Mouse (Mus musculus) midbrain, embryonic 13.5 days (tissue): ENCODE results near the gene Odf2. TPM values are rescaled to one million over a fixed set of nuclear protein-coding genes. Genes with fewer than 3 reads are reported as not detected.
A peak's percentile ranks its signal among the peaks of the same experiment; 100 is the strongest.
"Not testable (repeated sequence)": the region's sequence is repeated elsewhere in the genome, so short reads cannot be mapped to it uniquely, and the experiment has no call there.

Experiments
- ATAC-seq: fragments of 200-750 bp; cut with Nextera tagmentation; 2 replicates; pipeline ENCODE4 v1.8.0; 2017; ENCODE audit warnings: mild to moderate bottlenecking, moderate TSS enrichment, moderate library complexity
- H3K27ac ChIP-seq: fragments of 300-500 bp; sonication (generic); 2 replicates; pipeline ENCODE4 v1.5.1; 2015; ENCODE audit warnings: inconsistent platforms, mild to moderate bottlenecking, moderate library complexity
- H3K27me3 ChIP-seq: fragments of 300-500 bp; sonication (generic); 2 replicates; pipeline ENCODE4 v1.6.1; 2015; ENCODE audit warnings: mild to moderate bottlenecking, inconsistent platforms
- H3K36me3 ChIP-seq: fragments of 300-500 bp; sonication (generic); 2 replicates; pipeline ENCODE4 v1.6.1; 2015; ENCODE audit warnings: mild to moderate bottlenecking, inconsistent platforms
- H3K4me1 ChIP-seq: fragments of 300-500 bp; sonication (generic); replicated peaks from 2 replicates; pipeline ENCODE4 v1.6.1; 2015; ENCODE audit warnings: inconsistent platforms
- H3K4me2 ChIP-seq: fragments of 300-500 bp; sonication (generic); replicated peaks from 2 replicates; pipeline ENCODE4 v1.6.1; 2015; ENCODE audit warnings: moderate library complexity, mild to moderate bottlenecking, inconsistent platforms
- H3K4me3 ChIP-seq: fragments of 300-500 bp; sonication (generic); replicated peaks from 2 replicates; pipeline ENCODE4 v1.5.1; 2015; ENCODE audit warnings: mild to moderate bottlenecking, inconsistent platforms
- H3K9ac ChIP-seq: fragments of 300-500 bp; sonication (generic); replicated peaks from 2 replicates; pipeline ENCODE4 v1.6.1; 2015; ENCODE audit warnings: mild to moderate bottlenecking, inconsistent platforms
- H3K9me3 ChIP-seq: fragments of 300-500 bp; sonication (generic); 2 replicates; pipeline ENCODE4 v1.6.1; 2016; ENCODE audit warnings: mild to moderate bottlenecking, inconsistent platforms
- WGBS: fragments of 180-500 bp; shearing (Covaris S2); methylation state at CpG from one replicate; pipeline ENCODE4 v1.1.7; 2015; 5-methylcytosine and 5-hydroxymethylcytosine counted together
- polyA plus RNA-seq: library from polyadenylated mRNA; unstranded; fragments of >200 nt; fragmentation: Nextera tagmentation; extraction: Ambion mirVana; gene quantifications from 2 replicates; pipeline ENCODE4 v1.2.1, GENCODE M21; 2015

The Odf2 gene
- polyA plus RNA-seq, 1 experiment from 2014 or later = 76.0 TPM

DNA sequence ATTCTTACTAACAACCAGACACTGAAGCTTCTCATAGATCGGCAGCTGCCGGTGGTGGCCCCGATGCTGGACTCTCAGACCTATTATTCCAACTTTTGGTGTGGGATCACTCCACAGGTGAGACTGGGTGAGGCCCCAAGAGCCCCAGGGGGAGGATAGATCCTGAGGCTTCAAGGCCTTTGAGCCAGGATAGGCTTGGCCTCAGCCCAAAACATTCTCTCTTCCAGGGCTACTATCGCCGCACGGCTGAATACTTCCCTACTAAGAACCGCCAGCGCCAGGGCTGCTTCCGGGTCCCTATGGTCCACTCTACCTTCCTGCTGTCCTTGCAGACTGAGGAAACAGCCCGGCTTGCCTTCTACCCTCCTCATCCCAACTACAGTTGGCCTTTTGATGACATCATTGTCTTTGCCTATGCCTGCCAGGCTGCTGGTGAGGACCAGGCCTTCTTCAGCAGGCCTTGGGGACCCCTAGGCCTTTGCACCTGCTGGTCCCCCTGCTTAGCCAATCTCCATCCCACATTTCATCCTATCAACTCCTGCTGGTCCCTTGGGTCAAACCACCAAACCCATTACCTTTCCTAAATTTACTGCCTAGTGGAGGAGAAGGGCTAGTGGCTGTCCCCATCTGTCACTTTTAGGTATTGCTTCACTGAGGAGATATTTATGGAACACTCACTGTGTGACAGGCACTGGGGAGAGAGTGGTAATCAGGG lies 16.3 kb upstream of the Odf2 start:
- H3K4me1 ChIP-seq = peaks cover 20% of the 10 kb centered on the region
- H3K36me3 ChIP-seq = peaks cover 24% of the 10 kb centered on the region
- H3K27me3 ChIP-seq = no peaks in the 10 kb centered on the region
- no peak overlapping the region for H3K4me3 ChIP-seq
- 94% methylated on average over 10 of the region's 10 CpGs for WGBS
- no peak overlapping the region; the same call in 1 of the 2 replicates for H3K9ac ChIP-seq
- no peak for ATAC-seq
- H3K9me3 ChIP-seq = no peaks in the 10 kb centered on the region
- H3K4me2 ChIP-seq = no peak overlapping the region
- no peak overlapping the region for H3K27ac ChIP-seq

DNA sequence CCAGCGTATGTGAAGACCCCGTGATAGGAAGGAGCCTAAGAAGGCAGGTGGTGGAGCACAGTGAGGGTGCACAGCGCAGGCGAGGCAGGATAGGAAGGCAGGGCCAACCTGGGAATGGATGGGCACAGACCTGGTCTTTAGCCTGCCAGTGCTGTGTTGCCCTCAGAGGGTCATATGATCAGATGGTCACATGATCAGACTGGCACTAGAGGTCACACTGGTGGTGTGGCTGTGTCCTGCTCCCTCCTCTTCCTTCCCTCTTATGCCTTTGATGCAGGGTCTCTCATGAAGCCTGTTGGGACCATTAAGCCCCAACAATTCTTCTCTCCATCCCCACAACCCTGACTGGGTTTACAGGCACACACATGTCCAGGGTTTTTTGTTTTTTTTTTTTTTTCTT lies 15.2 kb upstream of the Odf2 start:
- Histone ChIP-seq H3K27me3 (no peaks in the 10 kb centered on the region), H3K9ac (no peak overlapping the region), H3K36me3 (peaks cover 30% of the 10 kb centered on the region), H3K4me2 (no peak overlapping the region), H3K4me3 (no peak overlapping the region), H3K4me1 (peaks cover 26% of the 10 kb centered on the region), H3K9me3 (no peaks in the 10 kb centered on the region), H3K27ac (no peak overlapping the region)
- WGBS = 93% methylated on average over 4 of the region's 4 CpGs
- ATAC-seq = no peak

DNA sequence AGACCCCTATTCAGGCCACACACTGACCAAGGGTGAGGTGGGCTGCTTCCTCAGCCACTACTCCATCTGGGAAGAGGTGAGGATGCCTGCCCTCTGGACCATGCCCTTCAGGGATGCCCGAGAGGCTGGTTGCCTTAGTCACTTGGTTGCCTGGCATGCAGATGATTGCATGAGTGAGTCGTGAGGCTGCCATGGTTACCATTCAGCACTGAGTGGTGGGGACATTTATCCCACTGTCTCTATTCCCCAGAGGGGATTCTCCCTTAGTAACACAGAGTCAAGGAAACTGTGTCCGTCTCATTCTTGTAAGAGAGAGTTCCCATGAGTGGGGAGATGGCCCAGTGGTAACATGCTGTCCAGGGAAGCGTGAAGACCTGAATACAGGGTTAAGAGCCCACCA lies 11.0 kb upstream of the Odf2 start:
- Histone ChIP-seq H3K4me3 (no peak overlapping the region), H3K9me3 (no peaks in the 10 kb centered on the region), H3K4me2 (no peak overlapping the region), H3K36me3 (peaks cover 31% of the 10 kb centered on the region), H3K27me3 (no peaks in the 10 kb centered on the region), H3K9ac (peak overlapping the region; percentile 25; the same call in 1 of the 2 replicates), H3K27ac (no peak overlapping the region), H3K4me1 (peaks cover 7% of the 10 kb centered on the region)
- peak; percentile 68; the same call in 1 of the 2 replicates for ATAC-seq
- 56% methylated on average over 4 of the region's 4 CpGs for WGBS

DNA sequence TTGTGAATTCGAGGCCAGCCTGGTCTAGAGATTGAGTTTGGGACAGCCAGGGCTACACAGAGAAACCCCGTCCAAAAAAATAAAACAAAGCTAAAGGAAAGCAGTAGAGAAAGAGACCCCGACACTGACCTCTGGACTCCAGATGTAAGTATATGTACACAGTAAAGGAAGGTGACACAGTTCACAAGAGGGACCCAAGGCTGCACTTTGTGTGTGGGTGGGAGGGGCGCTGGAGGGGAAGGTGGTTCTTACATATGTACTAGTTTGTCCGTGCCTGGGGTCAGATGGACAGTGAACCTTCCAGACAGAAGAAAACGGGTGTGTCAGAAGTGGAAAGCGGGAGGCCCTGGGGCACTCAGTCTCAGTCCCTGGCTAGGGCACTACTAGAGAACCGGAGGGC lies 9.8 kb upstream of the Odf2 start:
- no peaks in the 10 kb centered on the region for H3K9me3 ChIP-seq
- WGBS = 85% methylated on average over 8 of the region's 8 CpGs
- H3K4me2 ChIP-seq = no peak overlapping the region
- no peak for ATAC-seq
- no peak overlapping the region for H3K4me3 ChIP-seq
- no peak overlapping the region for H3K27ac ChIP-seq
- peaks cover 27% of the 10 kb centered on the region for H3K36me3 ChIP-seq
- H3K4me1 ChIP-seq = peaks cover 7% of the 10 kb centered on the region
- no peaks in the 10 kb centered on the region for H3K27me3 ChIP-seq
- H3K9ac ChIP-seq = no peak overlapping the region

DNA sequence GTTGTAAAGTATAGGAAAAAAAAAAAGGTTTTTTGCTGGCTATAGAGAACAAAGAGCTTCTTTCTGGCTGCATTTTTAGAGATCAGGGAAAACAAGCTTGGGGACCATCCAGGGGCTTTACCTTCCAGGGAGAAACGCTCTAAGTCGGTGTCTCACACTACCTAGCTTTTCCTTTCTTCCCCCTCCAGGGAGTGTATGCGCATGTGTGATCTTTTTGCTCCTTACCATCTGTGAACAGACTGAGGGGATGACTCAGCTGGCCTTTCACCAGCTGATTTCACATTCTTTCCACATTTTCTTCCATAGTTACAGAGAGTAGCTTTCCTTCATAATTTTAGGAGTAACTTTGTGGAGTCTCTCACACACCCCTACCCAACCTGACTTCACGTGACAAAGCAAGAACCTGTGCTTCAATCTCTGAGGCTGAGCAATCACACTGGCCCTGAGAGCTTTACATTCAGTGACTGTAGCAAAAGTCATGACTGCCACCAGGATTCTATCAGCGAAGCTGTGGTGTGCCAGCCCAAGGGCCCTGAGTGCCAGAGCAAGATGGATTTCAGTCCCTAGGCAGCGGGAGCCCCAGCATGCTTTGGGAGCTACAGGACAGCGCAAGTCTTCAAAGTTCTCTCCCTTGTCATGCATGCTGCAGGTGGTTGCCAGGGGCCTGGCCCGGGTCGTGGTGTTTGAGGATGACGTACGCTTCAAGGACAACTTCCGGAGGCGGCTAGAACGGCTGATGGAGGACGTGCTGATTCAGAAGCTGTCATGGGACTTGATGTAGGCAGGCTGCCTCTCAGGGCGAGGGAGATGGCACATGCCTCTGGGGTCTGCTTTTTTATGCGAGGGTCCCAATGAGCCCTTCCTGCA lies 8.8 kb upstream of the Odf2 start:
- peaks cover 27% of the 10 kb centered on the region for H3K36me3 ChIP-seq
- H3K27ac ChIP-seq = no peak overlapping the region
- H3K4me1 ChIP-seq = peaks cover 7% of the 10 kb centered on the region
- H3K9ac ChIP-seq = no peak overlapping the region
- no peaks in the 10 kb centered on the region for H3K27me3 ChIP-seq
- no peak for ATAC-seq
- WGBS = 82% methylated on average over 17 of the region's 17 CpGs
- H3K4me3 ChIP-seq = no peak overlapping the region
- no peaks in the 10 kb centered on the region for H3K9me3 ChIP-seq
- H3K4me2 ChIP-seq = no peak overlapping the region

DNA sequence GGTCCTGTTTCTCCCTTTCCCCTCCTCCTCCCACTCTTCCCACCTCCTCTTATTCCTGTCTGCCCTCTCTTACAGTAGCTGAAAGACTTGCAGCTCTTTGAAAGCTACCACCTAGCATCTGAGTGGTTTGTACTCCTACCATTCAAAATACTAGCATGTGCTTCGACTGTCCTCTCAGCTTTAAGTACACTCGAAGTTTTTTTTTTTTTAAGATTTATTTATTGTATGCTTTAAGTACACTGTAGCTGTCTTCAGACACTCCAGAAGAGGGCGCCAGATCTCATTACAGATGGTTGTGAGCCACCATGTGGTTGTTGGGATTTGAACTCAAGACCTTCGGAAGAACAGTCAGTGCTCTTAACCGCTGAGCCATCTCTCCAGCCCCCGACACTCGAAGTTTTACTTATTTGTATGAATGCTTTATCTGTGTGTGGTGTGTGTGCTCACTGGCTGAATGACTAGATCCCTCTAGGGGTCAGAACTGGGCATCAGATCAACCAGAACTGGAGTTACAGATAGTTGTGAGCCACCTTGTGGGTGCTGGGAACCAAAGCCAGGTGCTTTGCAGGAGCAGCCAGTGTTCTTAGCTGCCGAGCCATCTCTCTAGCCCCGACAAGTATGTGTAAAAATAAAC lies 2.2 kb upstream of the Odf2 start:
- WGBS = 84% methylated on average over 9 of the region's 9 CpGs
- not testable (repeated sequence) for H3K9me3 ChIP-seq, H3K9ac ChIP-seq, H3K27ac ChIP-seq, ATAC-seq, H3K4me2 ChIP-seq, H3K4me3 ChIP-seq, H3K27me3 ChIP-seq, H3K36me3 ChIP-seq
- peaks cover 21% of the 10 kb centered on the region for H3K4me1 ChIP-seq

DNA sequence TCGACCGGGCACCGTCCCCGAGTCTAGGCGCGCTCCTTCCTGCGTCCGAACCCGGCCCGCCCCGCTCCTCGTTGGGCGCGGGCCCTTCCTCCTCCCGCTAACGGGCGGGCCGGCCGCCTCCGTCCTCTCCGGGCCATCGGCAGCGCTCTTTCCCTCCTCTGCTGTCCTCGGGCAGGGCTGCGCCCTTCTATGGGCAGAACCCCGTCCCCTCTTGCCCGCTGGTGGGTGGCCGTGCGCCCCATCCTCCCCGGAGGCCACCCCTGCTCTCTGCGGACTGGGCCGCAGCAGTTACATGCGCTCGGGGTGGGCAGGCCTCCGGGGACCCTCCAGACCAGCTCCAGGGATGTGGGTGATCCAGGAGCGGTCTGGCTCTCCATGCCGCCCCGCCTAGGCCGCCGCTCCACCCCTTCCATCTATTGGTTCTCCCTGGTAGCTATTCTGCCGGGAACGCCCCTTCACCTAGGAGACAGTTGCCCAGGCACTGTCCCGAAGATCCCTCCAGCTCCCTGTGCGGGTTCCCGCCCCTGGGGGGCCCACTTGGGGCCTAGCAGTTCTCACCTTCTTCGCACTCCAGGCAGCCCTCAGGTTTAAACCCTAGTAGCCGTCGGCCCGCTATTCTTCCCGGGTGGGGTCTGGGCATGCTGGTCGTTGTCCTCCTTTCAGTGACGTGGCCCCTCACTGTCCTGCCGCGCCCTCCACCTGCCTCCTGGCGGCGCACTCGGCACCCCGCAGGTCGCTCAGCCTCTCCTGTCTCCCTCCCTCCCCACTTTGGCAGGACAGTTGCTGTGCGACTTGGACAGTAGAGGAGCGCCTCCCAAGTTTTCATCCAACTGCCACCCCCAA lies 1.2 kb downstream of the Odf2 start:
- ATAC-seq = peak; percentile 90
- WGBS = under 1% methylated on average over 58 of the region's 61 CpGs
- Histone ChIP-seq H3K9ac (peak overlapping the region; percentile 96), H3K27me3 (0 out of 2 replicates have a peak, but pooled peaks cover 3% of the 10 kb centered on the region), H3K9me3 (no peaks in the 10 kb centered on the region), H3K36me3 (peaks cover 34% of the 10 kb centered on the region), H3K4me3 (peak overlapping the region; percentile 99), H3K4me2 (peak overlapping the region; percentile 95), H3K27ac (peak overlapping the region; percentile 89), H3K4me1 (peaks cover 22% of the 10 kb centered on the region)

- 0 out of 2 replicates have a peak, but pooled peaks cover 3% of the 10 kb centered on the region for H3K27me3 ChIP-seq
- 93% methylated on average over 6 of the region's 6 CpGs for whole genome bisulfite sequencing
- H3K4me3 ChIP-seq = no peak overlapping the region
- H3K36me3 ChIP-seq = peaks cover 48% of the 10 kb centered on the region
- H3K4me1 ChIP-seq = peaks cover 22% of the 10 kb centered on the region
- no peaks in the 10 kb centered on the region for H3K9me3 ChIP-seq
- no peak for ATAC-seq
- H3K4me2 ChIP-seq = 0 out of 2 replicates have a peak overlapping the region, but pooled peaks have one; percentile 95
- H3K27ac ChIP-seq = no peak overlapping the region
- no peak overlapping the region for H3K9ac ChIP-seq
These were observed 2.8 kb downstream of the Odf2 start for GRCm38 (mm10) chr2:29891773-29892172.

- Histone ChIP-seq H3K4me1 (peaks cover 8% of the 10 kb centered on the region), H3K4me2 (no peak overlapping the region), H3K27me3 (no peaks in the 10 kb centered on the region), H3K9ac (no peak overlapping the region), H3K36me3 (peaks cover 91% of the 10 kb centered on the region), H3K4me3 (no peak overlapping the region), H3K27ac (no peak overlapping the region), H3K9me3 (no peaks in the 10 kb centered on the region)
- WGBS = 93% methylated on average over 1 of the region's 1 CpGs
- no peak for ATAC-seq
These were observed 7.0 kb downstream of the Odf2 start for GRCm38 (mm10) chr2:29896071-29896470.

- WGBS = 93% methylated on average over 2 of the region's 2 CpGs
- no peak overlapping the region for H3K27ac ChIP-seq
- H3K9me3 ChIP-seq = no peaks in the 10 kb centered on the region
- no peak overlapping the region for H3K9ac ChIP-seq
- H3K27me3 ChIP-seq = no peaks in the 10 kb centered on the region
- ATAC-seq = no peak
- H3K36me3 ChIP-seq = peaks cover 98% of the 10 kb centered on the region
- no peak overlapping the region for H3K4me2 ChIP-seq
- H3K4me3 ChIP-seq = no peak overlapping the region
- H3K4me1 ChIP-seq = no peaks in the 10 kb centered on the region
These were observed 8.3 kb downstream of the Odf2 start for GRCm38 (mm10) chr2:29897366-29897765.

DNA sequence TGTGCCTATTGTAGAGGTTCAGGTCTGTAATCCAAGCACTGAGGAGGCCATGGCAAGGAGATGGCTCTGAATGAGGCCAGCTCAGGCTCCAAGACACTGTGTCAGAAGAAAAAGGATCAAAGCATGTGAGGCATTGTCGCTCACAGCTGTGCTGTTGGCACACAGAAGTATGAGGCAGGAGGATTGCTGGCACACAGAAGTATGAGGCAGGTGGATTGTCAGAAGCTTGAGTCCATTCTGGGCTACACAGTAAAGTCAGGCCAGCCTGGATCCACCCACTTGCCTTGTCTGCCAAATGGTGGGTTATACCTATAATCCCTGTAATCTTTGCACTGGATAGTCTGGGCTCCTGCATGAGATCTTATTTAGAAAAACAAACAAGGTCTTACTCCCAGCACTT lies 9.1 kb downstream of the Odf2 start:
- H3K27ac ChIP-seq = no peak overlapping the region

More for the DNA sequence above, 9.1 kb downstream of the Odf2 start:
- no peak for ATAC-seq
- WGBS = 96% methylated on average over 1 of the region's 1 CpGs
- Histone ChIP-seq H3K4me3 (no peak overlapping the region), H3K4me2 (no peak overlapping the region), H3K9me3 (no peaks in the 10 kb centered on the region), H3K9ac (no peak overlapping the region), H3K4me1 (no peaks in the 10 kb centered on the region), H3K36me3 (peaks cover 98% of the 10 kb centered on the region), H3K27me3 (no peaks in the 10 kb centered on the region)
